ENCODE assay signal across 22 mouse cellular contexts in genomic region chr12:85928513-85928912, GRCm38 (mm10).
DNase-seq lines count a peak whose midpoint lies in the region; ATAC-seq and TF ChIP-seq lines count a peak whose summit lies in the region.
"Had no signal": no experiment of that assay in that cellular context is flagged by ENCODE, and none has a peak within 500 bp of the region (broad histone marks: within the 10 kb centered on the region; RNA-seq: fewer than 3 reads in every experiment).

No protein-coding gene starts in this region.

- H3K4me3 ChIP-seq in kidney, postnatal 0 days (replicated peaks; ENCODE audit: low read depth, low read length): no peak overlapping the region
- H3K4me3 ChIP-seq in MEL (ENCODE audit: control insufficient read depth in 1 of 2, insufficient read depth in 1 of 2, low read depth in 2 of 2, low read length in 2 of 2): no peak overlapping the region
- no peak overlapping the region for H3K4me3 ChIP-seq in stomach, embryonic 15.5 days (replicated peaks)
- H3K4me3 ChIP-seq: embryonic facial prominence, embryonic 15.5 days; forebrain, embryonic 15.5 days; hindbrain, embryonic 15.5 days; kidney, embryonic 15.5 days; liver, embryonic 15.5 days; lung, embryonic 15.5 days; midbrain, embryonic 15.5 days had no signal

- 74% methylated on average over 10 of the region's 10 CpGs for WGBS in kidney, postnatal 0 days
- WGBS in stomach, embryonic 15.5 days: 76% methylated on average over 10 of the region's 10 CpGs

- no peak overlapping the region for H3K9ac ChIP-seq in kidney, postnatal 0 days (ENCODE audit: low read depth, low read length)
- H3K9ac ChIP-seq in MEL (ENCODE audit: control insufficient read depth, low read depth, low read length, poor library complexity, severe bottlenecking): no peak overlapping the region
- H3K9ac ChIP-seq in stomach, embryonic 15.5 days: no peak overlapping the region
- H3K9ac ChIP-seq: embryonic facial prominence, embryonic 15.5 days; forebrain, embryonic 15.5 days; hindbrain, embryonic 15.5 days; kidney, embryonic 15.5 days; liver, embryonic 15.5 days; lung, embryonic 15.5 days; midbrain, embryonic 15.5 days had no signal

- H3K4me1 ChIP-seq in kidney, postnatal 0 days (replicated peaks; ENCODE audit: insufficient read depth, low read length): no peaks in the 10 kb centered on the region
- H3K4me1 ChIP-seq in MEL (ENCODE audit: control insufficient read depth in 1 of 2, insufficient read depth in 2 of 2, low read length in 2 of 2): no peaks in the 10 kb centered on the region
- H3K4me1 ChIP-seq in stomach, embryonic 15.5 days: no peaks in the 10 kb centered on the region
- H3K4me1 ChIP-seq: embryonic facial prominence, embryonic 15.5 days; hindbrain, embryonic 15.5 days; kidney, embryonic 15.5 days; liver, embryonic 15.5 days; lung, embryonic 15.5 days; midbrain, embryonic 15.5 days had no signal

- H3K9me3 ChIP-seq in kidney, postnatal 0 days (replicated peaks; ENCODE audit: low read length): no peaks in the 10 kb centered on the region; the same call in 1 of the 2 replicates
- no peaks in the 10 kb centered on the region for H3K9me3 ChIP-seq in MEL (replicated peaks; ENCODE audit: insufficient read depth, low read length)
- no peaks in the 10 kb centered on the region for H3K9me3 ChIP-seq in stomach, embryonic 15.5 days
- H3K9me3 ChIP-seq: embryonic facial prominence, embryonic 15.5 days; forebrain, embryonic 15.5 days; hindbrain, embryonic 15.5 days; kidney, embryonic 15.5 days; liver, embryonic 15.5 days; lung, embryonic 15.5 days; midbrain, embryonic 15.5 days had no signal

- DNase-seq in kidney, postnatal 0 days (ENCODE audit: low spot score): peak; percentile 20
- DNase-seq in kidney, adult 8-10 months: no peak
- peak; percentile 15 for DNase-seq in MEL (ENCODE audit: low read depth, low spot score)
- DNase-seq in gastrocnemius, postnatal 10 days: no peak
- no peak for DNase-seq in cerebellum, postnatal 36 days
- DNase-seq: adrenal gland, postnatal 25 days; cerebellum, adult 9-11 months; gastrocnemius, postnatal 25 days; kidney, postnatal 4 days; liver; lung, postnatal 4 days; thymus, adult 2 months had no signal

- no peak for TF ChIP-seq POLR2A in MEL (IDR thresholded peaks at IDR 0.05; ENCODE audit: control insufficient read depth in 1 of 2, insufficient read depth in 1 of 2, low read depth in 1 of 2, low read length in 2 of 2, poor library complexity in 1 of 2)

- no peak overlapping the region for H3K27ac ChIP-seq in kidney, postnatal 0 days
- H3K27ac ChIP-seq in MEL (ENCODE audit: control insufficient read depth, low read depth, low read length): no peak overlapping the region
- peak overlapping the region; percentile 46; the same call in 1 of the 2 replicates for H3K27ac ChIP-seq in stomach, embryonic 15.5 days
- H3K27ac ChIP-seq: embryonic facial prominence, embryonic 15.5 days; forebrain, embryonic 15.5 days; hindbrain, embryonic 15.5 days; kidney, embryonic 15.5 days; liver, embryonic 15.5 days; lung, embryonic 15.5 days; midbrain, embryonic 15.5 days had no signal

- TF ChIP-seq RAD21 in MEL (IDR thresholded peaks at IDR 0.05; ENCODE audit: low read depth, low read length): no peak

- no peak overlapping the region for H3K4me2 ChIP-seq in kidney, postnatal 0 days (ENCODE audit: low read length)
- H3K4me2 ChIP-seq in stomach, embryonic 15.5 days: no peak overlapping the region
- H3K4me2 ChIP-seq: embryonic facial prominence, embryonic 15.5 days; forebrain, embryonic 15.5 days; hindbrain, embryonic 15.5 days; kidney, embryonic 15.5 days; liver, embryonic 15.5 days; lung, embryonic 15.5 days; midbrain, embryonic 15.5 days had no signal

- H3K79me2 ChIP-seq in MEL (ENCODE audit: control insufficient read depth, insufficient read depth, low read length, poor library complexity): no peaks in the 10 kb centered on the region

- no peak for TF ChIP-seq EP300 in MEL (IDR thresholded peaks at IDR 0.05; ENCODE audit: low read depth in 1 of 2, low read length in 2 of 2)

- peaks cover 7% of the 10 kb centered on the region; the same call in 1 of the 2 replicates for H3K36me3 ChIP-seq in kidney, postnatal 0 days (ENCODE audit: insufficient read depth, low read length)
- no peaks in the 10 kb centered on the region; a peak in 1 of 4 replicates for H3K36me3 ChIP-seq in MEL (ENCODE audit: control insufficient read depth in 1 of 2, insufficient read depth in 2 of 2, low read length in 2 of 2)
- peaks cover 8% of the 10 kb centered on the region for H3K36me3 ChIP-seq in stomach, embryonic 15.5 days

- H3K27me3 ChIP-seq in kidney, postnatal 0 days (ENCODE audit: insufficient read depth, low read length): no peaks in the 10 kb centered on the region
- no peaks in the 10 kb centered on the region for H3K27me3 ChIP-seq in MEL (ENCODE audit: control insufficient read depth in 1 of 2, insufficient read depth in 2 of 2, low read length in 2 of 2)
- no peaks in the 10 kb centered on the region for H3K27me3 ChIP-seq in stomach, embryonic 15.5 days (replicated peaks)
- H3K27me3 ChIP-seq: embryonic facial prominence, embryonic 15.5 days; forebrain, embryonic 15.5 days; hindbrain, embryonic 15.5 days; kidney, embryonic 15.5 days; liver, embryonic 15.5 days; lung, embryonic 15.5 days; midbrain, embryonic 15.5 days had no signal

- TF ChIP-seq CTCF in kidney, postnatal 0 days (IDR thresholded peaks at IDR 0.05; ENCODE audit: low read depth): no peak
- TF ChIP-seq CTCF in MEL (IDR thresholded peaks at IDR 0.05 in 2 of 3, conservative IDR thresholded peaks at IDR 0.05 in 1 of 3; ENCODE audit: control insufficient read depth in 1 of 3, insufficient read depth in 1 of 3, low read depth in 2 of 3, low read length in 3 of 3, poor library complexity in 1 of 3, severe bottlenecking in 1 of 3): no peak

- ATAC-seq in kidney, postnatal 0 days (replicated peaks; ENCODE audit: low FRiP score, low read depth): no peak
- ATAC-seq in granulocyte monocyte progenitor cell, adult 5-6 weeks (replicated peaks; ENCODE audit: poor library complexity, severe bottlenecking): 0 out of 2 replicates have a peak, but pooled peaks have one; percentile 35
- ATAC-seq in stomach, embryonic 15.5 days (ENCODE audit: insufficient read depth, low FRiP score, low read depth): no peak
- ATAC-seq: forebrain, embryonic 15.5 days; intestine, postnatal 0 days; midbrain, embryonic 15.5 days had no signal

TF ChIP-seq in MEL, 35 proteins besides CTCF, POLR2A, EP300 and RAD21:
- TF ChIP-seq CHD2 (IDR thresholded peaks at IDR 0.05; ENCODE audit: low read length) (no peak), USF2 (IDR thresholded peaks at IDR 0.05; ENCODE audit: borderline replicate concordance in 1 of 2, insufficient read depth in 1 of 2, low read depth in 1 of 2, low read length in 2 of 2) (no peak), ZNF384 (IDR thresholded peaks at IDR 0.05; ENCODE audit: low read depth, low read length) (no peak), HCFC1 (IDR thresholded peaks at IDR 0.05; ENCODE audit: low read depth, low read length) (no peak), MAX (IDR thresholded peaks at IDR 0.05; ENCODE audit: low read length) (no peak), E2F4 (IDR thresholded peaks at IDR 0.05; ENCODE audit: borderline replicate concordance, low read depth, low read length) (no peak), MAZ (IDR thresholded peaks at IDR 0.05; ENCODE audit: low read depth, low read length) (no peak), ELF1 (IDR thresholded peaks at IDR 0.05; ENCODE audit: low read depth, low read length) (no peak), RCOR1 (IDR thresholded peaks at IDR 0.05; ENCODE audit: low read depth, low read length) (no peak), SMC3 (IDR thresholded peaks at IDR 0.05; ENCODE audit: low read depth, low read length) (no peak), UBTF (IDR thresholded peaks at IDR 0.05; ENCODE audit: borderline replicate concordance, insufficient read depth, low read depth, low read length) (no peak), TCF12 (IDR thresholded peaks at IDR 0.05; ENCODE audit: low read depth, low read length) (no peak), MYB (IDR thresholded peaks at IDR 0.05; ENCODE audit: low read depth, low read length) (no peak), ZKSCAN1 (IDR thresholded peaks at IDR 0.05; ENCODE audit: low read depth, low read length) (no peak), MXI1 (IDR thresholded peaks at IDR 0.05; ENCODE audit: low read depth, low read length) (no peak), CHD1 (IDR thresholded peaks at IDR 0.05; ENCODE audit: low read depth, low read length) (no peak), KAT2A (conservative IDR thresholded peaks at IDR 0.05; ENCODE audit: low read depth, low read length) (no peak), ETS1 (IDR thresholded peaks at IDR 0.05; ENCODE audit: low read depth, low read length) (no peak)

Comparison
In these comparisons a context has a peak if more than half of its experiments do, and no peak if none do; other contexts are left out.
1. DNase-seq: peak in kidney, postnatal 0 days (single experiment) and MEL (single experiment); none in kidney, adult 8-10 months (0 of 2), gastrocnemius, postnatal 10 days (single experiment) and cerebellum, postnatal 36 days (0 of 2).